Mouse (Mus musculus) embryonic facial prominence, embryonic 10.5 days (tissue): ENCODE results near the gene Tbl1x. TPM values are rescaled to one million over a fixed set of nuclear protein-coding genes. Genes with fewer than 3 reads are reported as not detected.

ENCODE experiments used
- DNase-seq: peaks from one replicate; pipeline ENCODE4 v3.0.0-alpha.2; 2017; ENCODE audit warnings: low spot score
- H3K27ac ChIP-seq: fragments of 300-500 bp; sonication (generic); replicated peaks from 2 replicates; pipeline ENCODE4 v1.5.1; 2016; ENCODE audit warnings: mild to moderate bottlenecking
- H3K27me3 ChIP-seq: fragments of 300-500 bp; sonication (generic); replicated peaks from 2 replicates; pipeline ENCODE4 v1.6.1; 2016; ENCODE audit warnings: low read depth, mild to moderate bottlenecking; ENCODE audit not compliant: poor library complexity, severe bottlenecking
- H3K36me3 ChIP-seq: fragments of 300-500 bp; sonication (generic); replicated peaks from 2 replicates; pipeline ENCODE4 v1.6.1; 2016; ENCODE audit warnings: mild to moderate bottlenecking, moderate library complexity
- H3K4me1 ChIP-seq: fragments of 300-500 bp; sonication (generic); 2 replicates; pipeline ENCODE4 v1.6.1; 2016
- H3K4me3 ChIP-seq: fragments of 300-500 bp; sonication (generic); 2 replicates; pipeline ENCODE4 v1.5.1; 2016; ENCODE audit warnings: mild to moderate bottlenecking, moderate library complexity
- H3K9me3 ChIP-seq: fragments of 300-500 bp; sonication (generic); 2 replicates; pipeline ENCODE4 v1.6.1; 2016; ENCODE audit warnings: mild to moderate bottlenecking
- WGBS: fragments of 180-500 bp; shearing (Covaris S2); methylation state at CpG from one replicate; pipeline ENCODE4 v1.1.7; 2016; 5-methylcytosine and 5-hydroxymethylcytosine counted together
- polyA plus RNA-seq: library from polyadenylated mRNA; unstranded; fragments of >200 nt; fragmentation: Nextera tagmentation; extraction: Ambion mirVana; gene quantifications from 2 replicates; pipeline ENCODE4 v1.2.1, GENCODE M21; 2016

Gene Tbl1x
- polyA plus RNA-seq: 74.1 and 74.9 TPM in 2 replicates

GRCm38 (mm10) chrX:77510371-77511300, at the start of gene Tbl1x:
Tbl1x (plus strand) TSS chrX:77511013.
- DNase-seq: peak; percentile 91
- H3K9me3 ChIP-seq: peaks cover 12% of the 10 kb centered on the region; the same call in 1 of the 2 replicates
- H3K36me3 ChIP-seq: no peaks in the 10 kb centered on the region
- peak within 1 kb of the TSS; percentile 96 for H3K27ac ChIP-seq
- H3K4me1 ChIP-seq: peaks cover 5% of the 10 kb centered on the region; the same call in 1 of the 2 replicates
- WGBS: 21% methylated on average over 72 of the region's 76 CpGs
- no peaks in the 10 kb centered on the region for H3K27me3 ChIP-seq
- H3K4me3 ChIP-seq: peak within 1 kb of the TSS; percentile 71

GRCm38 (mm10) chrX:77469216-77469615, 41.6 kb upstream of the Tbl1x start:
- no peak for DNase-seq
- H3K9me3 ChIP-seq: no peaks in the 10 kb centered on the region
- H3K27ac ChIP-seq: no peak overlapping the region
- no peaks in the 10 kb centered on the region for H3K4me1 ChIP-seq
- WGBS: 64% methylated on average over 1 of the region's 1 CpGs
- H3K4me3 ChIP-seq: no peak overlapping the region
- no peaks in the 10 kb centered on the region for H3K27me3 ChIP-seq
- no peaks in the 10 kb centered on the region for H3K36me3 ChIP-seq

- Histone ChIP-seq H3K27me3 (no peaks in the 10 kb centered on the region), H3K9me3 (no peaks in the 10 kb centered on the region), H3K4me3 (no peak overlapping the region), H3K36me3 (no peaks in the 10 kb centered on the region), H3K27ac (no peak overlapping the region), H3K4me1 (no peaks in the 10 kb centered on the region)
- 100% methylated on average over 1 of the region's 1 CpGs for WGBS
- no peak for DNase-seq
Observed at GRCm38 (mm10) chrX:77472858-77473257, 38.0 kb upstream of the Tbl1x start.

- Histone ChIP-seq H3K36me3 (no peaks in the 10 kb centered on the region), H3K27me3 (no peaks in the 10 kb centered on the region), H3K9me3 (no peaks in the 10 kb centered on the region), H3K4me1 (no peaks in the 10 kb centered on the region), H3K27ac (no peak overlapping the region), H3K4me3 (no peak overlapping the region)
- DNase-seq: no peak
- WGBS: 85% methylated on average over 1 of the region's 1 CpGs
Observed at GRCm38 (mm10) chrX:77473511-77473910, 37.3 kb upstream of the Tbl1x start.

- H3K27ac ChIP-seq: no peak overlapping the region
- 45% methylated on average over 1 of the region's 1 CpGs for WGBS
- H3K4me3 ChIP-seq: no peak overlapping the region
- no peaks in the 10 kb centered on the region for H3K4me1 ChIP-seq
- no peak for DNase-seq
- no peaks in the 10 kb centered on the region for H3K9me3 ChIP-seq
- no peaks in the 10 kb centered on the region for H3K36me3 ChIP-seq
- no peaks in the 10 kb centered on the region for H3K27me3 ChIP-seq
Observed at GRCm38 (mm10) chrX:77474551-77474950, 36.3 kb upstream of the Tbl1x start.

GRCm38 (mm10) chrX:77477526-77477925, 33.3 kb upstream of the Tbl1x start:
- no peaks in the 10 kb centered on the region for H3K36me3 ChIP-seq
- no peaks in the 10 kb centered on the region for H3K4me1 ChIP-seq
- 78% methylated on average over 2 of the region's 2 CpGs for WGBS
- no peaks in the 10 kb centered on the region for H3K27me3 ChIP-seq
- H3K27ac ChIP-seq: no peak overlapping the region
- no peaks in the 10 kb centered on the region for H3K9me3 ChIP-seq
- H3K4me3 ChIP-seq: no peak overlapping the region
- DNase-seq: no peak

- WGBS: 79% methylated on average over 7 of the region's 7 CpGs
- H3K27me3 ChIP-seq: no peaks in the 10 kb centered on the region
- H3K4me1 ChIP-seq: no peaks in the 10 kb centered on the region
Observed at GRCm38 (mm10) chrX:77487922-77488799, 22.7 kb upstream of the Tbl1x start.

GRCm38 (mm10) chrX:77490127-77490526, 20.7 kb upstream of the Tbl1x start:
- Histone ChIP-seq H3K36me3 (no peaks in the 10 kb centered on the region), H3K9me3 (no peaks in the 10 kb centered on the region; the same call in 1 of the 2 replicates), H3K4me3 (no peak overlapping the region), H3K4me1 (no peaks in the 10 kb centered on the region), H3K27me3 (no peaks in the 10 kb centered on the region), H3K27ac (no peak overlapping the region)
- no peak for DNase-seq
- whole genome bisulfite sequencing: 84% methylated on average over 1 of the region's 1 CpGs

More at GRCm38 (mm10) chrX:77487922-77488799, 22.7 kb upstream of the Tbl1x start:
- no peaks in the 10 kb centered on the region for H3K36me3 ChIP-seq
- DNase-seq: no peak
- no peak overlapping the region for H3K4me3 ChIP-seq
- no peak overlapping the region for H3K27ac ChIP-seq
- no peaks in the 10 kb centered on the region; the same call in 1 of the 2 replicates for H3K9me3 ChIP-seq

- 12% methylated on average over 13 of the region's 13 CpGs for WGBS
- peaks cover 12% of the 10 kb centered on the region; the same call in 1 of the 2 replicates for H3K9me3 ChIP-seq
- no peaks in the 10 kb centered on the region for H3K27me3 ChIP-seq
- peak; percentile 88 for DNase-seq
- peak overlapping the region; percentile 71 for H3K4me3 ChIP-seq
- peak overlapping the region; percentile 96 for H3K27ac ChIP-seq
- H3K4me1 ChIP-seq: peaks cover 5% of the 10 kb centered on the region; the same call in 1 of the 2 replicates
- H3K36me3 ChIP-seq: no peaks in the 10 kb centered on the region
Observed at GRCm38 (mm10) chrX:77509149-77509548, 1.7 kb upstream of the Tbl1x start.

- Histone ChIP-seq H3K9me3 (peaks cover 12% of the 10 kb centered on the region; the same call in 1 of the 2 replicates), H3K4me3 (peak overlapping the region; percentile 71), H3K27me3 (no peaks in the 10 kb centered on the region), H3K4me1 (peaks cover 5% of the 10 kb centered on the region; the same call in 1 of the 2 replicates), H3K27ac (peak overlapping the region; percentile 96), H3K36me3 (no peaks in the 10 kb centered on the region)
- DNase-seq: peak; percentile 41
- WGBS: 28% methylated on average over 10 of the region's 10 CpGs
Observed at GRCm38 (mm10) chrX:77509776-77510175, 1.0 kb upstream of the Tbl1x start.

GRCm38 (mm10) chrX:77511301-77511993, 634 bp downstream of the Tbl1x start:
- peak overlapping the region; percentile 96 for H3K27ac ChIP-seq
- H3K36me3 ChIP-seq: no peaks in the 10 kb centered on the region
- H3K4me1 ChIP-seq: peaks cover 5% of the 10 kb centered on the region; the same call in 1 of the 2 replicates
- WGBS: 23% methylated on average over 54 of the region's 55 CpGs
- H3K9me3 ChIP-seq: peaks cover 12% of the 10 kb centered on the region; the same call in 1 of the 2 replicates
- peak; percentile 65 for DNase-seq
- H3K4me3 ChIP-seq: peak overlapping the region; percentile 71
- H3K27me3 ChIP-seq: no peaks in the 10 kb centered on the region
